Mouse (Mus musculus): ENCODE data around the gene Pbld2. TPM values are rescaled to one million over a fixed set of nuclear protein-coding genes. Genes with fewer than 3 reads are reported as not detected.

Pbld2 gene
- polyA plus RNA-seq, 1 experiment from 2014 or later: 0.68 TPM

GRCm38 (mm10) chr10:63022541-63023120 is 1.5 kb upstream of the Pbld2 start:
- peak overlapping the region; percentile 99 for H3K9ac ChIP-seq (ENCODE audit: low read depth, low read length)
- WGBS: under 1% methylated on average over 27 of the region's 27 CpGs
- H3K4me2 ChIP-seq (ENCODE audit: low read length): peak overlapping the region; percentile 76
- H3K36me3 ChIP-seq (ENCODE audit: control insufficient read depth, insufficient read depth, low read length): no peaks in the 10 kb centered on the region
- peak overlapping the region; percentile 100 for H3K27ac ChIP-seq (ENCODE audit: low read depth, low read length)
- peak overlapping the region; percentile 79 for H3K4me3 ChIP-seq (ENCODE audit: low read length)
- no peaks in the 10 kb centered on the region for H3K9me3 ChIP-seq (ENCODE audit: control insufficient read depth, low read length)
- H3K4me1 ChIP-seq (ENCODE audit: control insufficient read depth, insufficient read depth, low read depth, low read length): peaks cover 40% of the 10 kb centered on the region
- no peaks in the 10 kb centered on the region for H3K27me3 ChIP-seq (replicated peaks; ENCODE audit: control insufficient read depth, insufficient read depth, low read length)
- ATAC-seq: no peak

GRCm38 (mm10) chr10:63023121-63023748 is 880 bp upstream of the Pbld2 start:
- ATAC-seq: peak; percentile 31
- no peaks in the 10 kb centered on the region for H3K9me3 ChIP-seq (ENCODE audit: control insufficient read depth, low read length)
- H3K4me1 ChIP-seq (ENCODE audit: control insufficient read depth, insufficient read depth, low read depth, low read length): peaks cover 40% of the 10 kb centered on the region
- no peaks in the 10 kb centered on the region for H3K36me3 ChIP-seq (ENCODE audit: control insufficient read depth, insufficient read depth, low read length)
- peak overlapping the region; percentile 79 for H3K4me3 ChIP-seq (ENCODE audit: low read length)
- WGBS: under 1% methylated on average over 68 of the region's 68 CpGs
- peak overlapping the region; percentile 99 for H3K9ac ChIP-seq (ENCODE audit: low read depth, low read length)
- peak overlapping the region; percentile 76 for H3K4me2 ChIP-seq (ENCODE audit: low read length)
- H3K27ac ChIP-seq (ENCODE audit: low read depth, low read length): peak overlapping the region; percentile 100
- no peaks in the 10 kb centered on the region for H3K27me3 ChIP-seq (replicated peaks; ENCODE audit: control insufficient read depth, insufficient read depth, low read length)

DNA sequence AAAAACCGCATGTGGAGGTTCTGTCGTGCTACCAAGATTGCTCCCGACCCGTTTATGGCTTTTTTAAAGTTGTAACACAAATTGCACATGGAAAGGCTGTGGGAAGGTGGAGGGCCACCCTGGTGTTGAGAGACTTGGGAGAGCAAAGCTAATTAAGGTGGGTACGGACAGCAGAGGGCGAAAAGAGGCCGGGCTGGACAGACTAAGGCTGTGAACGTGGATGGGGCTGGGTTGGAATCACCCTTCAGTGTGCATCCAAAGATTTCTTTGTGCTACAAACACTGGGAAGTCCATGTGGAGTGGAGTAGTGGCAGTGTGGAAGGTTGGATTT is 430 bp downstream of the Pbld2 start:
- peak; percentile 22; the same call in 1 of the 2 replicates for ATAC-seq
- peaks cover 34% of the 10 kb centered on the region for H3K4me1 ChIP-seq (ENCODE audit: control insufficient read depth, insufficient read depth, low read depth, low read length)

DNA sequence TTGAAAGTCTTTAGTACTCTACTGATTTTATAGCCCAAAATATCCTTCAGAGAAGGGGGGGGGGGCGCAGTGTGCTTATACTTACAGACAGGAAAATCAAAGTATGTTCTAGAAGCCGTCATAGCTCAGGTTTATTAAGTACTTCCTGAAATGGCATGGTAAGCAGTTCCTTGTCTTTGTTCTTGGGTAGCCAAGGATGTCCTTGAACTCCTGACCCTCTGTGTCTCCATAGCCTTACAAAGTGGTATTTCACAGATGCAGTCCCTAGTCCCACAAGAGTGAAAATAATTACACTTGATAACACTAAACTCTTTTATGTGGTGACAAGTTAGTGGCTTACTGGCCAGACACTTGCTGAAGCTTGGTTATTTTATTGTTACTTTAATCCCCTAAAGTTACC is 901 bp downstream of the Pbld2 start:
- Histone ChIP-seq H3K27ac (ENCODE audit: low read depth, low read length) (peak overlapping the region; percentile 100), H3K27me3 (replicated peaks; ENCODE audit: control insufficient read depth, insufficient read depth, low read length) (no peaks in the 10 kb centered on the region), H3K9ac (ENCODE audit: low read depth, low read length) (peak overlapping the region; percentile 80), H3K36me3 (ENCODE audit: control insufficient read depth, insufficient read depth, low read length) (no peaks in the 10 kb centered on the region), H3K4me3 (ENCODE audit: low read length) (peak overlapping the region; percentile 79), H3K4me1 (ENCODE audit: control insufficient read depth, insufficient read depth, low read depth, low read length) (peaks cover 33% of the 10 kb centered on the region), H3K9me3 (ENCODE audit: control insufficient read depth, low read length) (no peaks in the 10 kb centered on the region), H3K4me2 (ENCODE audit: low read length) (peak overlapping the region; percentile 67)
- ATAC-seq: no peak
- WGBS: 29% methylated on average over 2 of the region's 2 CpGs

More for the DNA sequence above, 430 bp downstream of the Pbld2 start:
- 0% methylated on average over 8 of the region's 8 CpGs for WGBS
- H3K36me3 ChIP-seq (ENCODE audit: control insufficient read depth, insufficient read depth, low read length): no peaks in the 10 kb centered on the region
- H3K9me3 ChIP-seq (ENCODE audit: control insufficient read depth, low read length): no peaks in the 10 kb centered on the region
- H3K4me2 ChIP-seq (ENCODE audit: low read length): peak overlapping the region; percentile 67
- no peaks in the 10 kb centered on the region for H3K27me3 ChIP-seq (replicated peaks; ENCODE audit: control insufficient read depth, insufficient read depth, low read length)
- peak overlapping the region; percentile 100 for H3K27ac ChIP-seq (ENCODE audit: low read depth, low read length)
- H3K4me3 ChIP-seq (ENCODE audit: low read length): peak overlapping the region; percentile 79
- peak overlapping the region; percentile 80 for H3K9ac ChIP-seq (ENCODE audit: low read depth, low read length)

GRCm38 (mm10) chr10:63025491-63026011 is 1.4 kb downstream of the Pbld2 start:
- Histone ChIP-seq H3K9me3 (ENCODE audit: control insufficient read depth, low read length) (no peaks in the 10 kb centered on the region), H3K36me3 (ENCODE audit: control insufficient read depth, insufficient read depth, low read length) (no peaks in the 10 kb centered on the region), H3K4me1 (ENCODE audit: control insufficient read depth, insufficient read depth, low read depth, low read length) (peaks cover 28% of the 10 kb centered on the region), H3K4me2 (ENCODE audit: low read length) (peak overlapping the region; percentile 67), H3K27ac (ENCODE audit: low read depth, low read length) (peak overlapping the region; percentile 100), H3K9ac (ENCODE audit: low read depth, low read length) (no peak overlapping the region), H3K27me3 (replicated peaks; ENCODE audit: control insufficient read depth, insufficient read depth, low read length) (no peaks in the 10 kb centered on the region), H3K4me3 (ENCODE audit: low read length) (no peak overlapping the region)
- ATAC-seq: no peak
- 17% methylated on average over 6 of the region's 6 CpGs for WGBS

- Histone ChIP-seq H3K9ac (ENCODE audit: low read depth, low read length) (peak overlapping the region; percentile 42; the same call in 1 of the 2 replicates), H3K4me3 (ENCODE audit: low read length) (0 out of 2 replicates have a peak overlapping the region, but pooled peaks have one; percentile 4), H3K27ac (ENCODE audit: low read depth, low read length) (peak overlapping the region; percentile 100), H3K9me3 (ENCODE audit: control insufficient read depth, low read length) (no peaks in the 10 kb centered on the region), H3K27me3 (replicated peaks; ENCODE audit: control insufficient read depth, insufficient read depth, low read length) (no peaks in the 10 kb centered on the region), H3K4me2 (ENCODE audit: low read length) (peak overlapping the region; percentile 48), H3K4me1 (ENCODE audit: control insufficient read depth, insufficient read depth, low read depth, low read length) (peaks cover 21% of the 10 kb centered on the region), H3K36me3 (ENCODE audit: control insufficient read depth, insufficient read depth, low read length) (no peaks in the 10 kb centered on the region)
- no peak for ATAC-seq
- 6% methylated on average over 8 of the region's 8 CpGs for WGBS
These were observed 2.2 kb downstream of the Pbld2 start for GRCm38 (mm10) chr10:63026156-63026794.

GRCm38 (mm10) chr10:63026795-63027160 is 2.7 kb downstream of the Pbld2 start:
- H3K36me3 ChIP-seq (ENCODE audit: control insufficient read depth, insufficient read depth, low read length): no peaks in the 10 kb centered on the region
- peak overlapping the region; percentile 100 for H3K27ac ChIP-seq (ENCODE audit: low read depth, low read length)
- H3K4me3 ChIP-seq (ENCODE audit: low read length): no peak overlapping the region
- H3K4me2 ChIP-seq (ENCODE audit: low read length): peak overlapping the region; percentile 48
- peak overlapping the region; percentile 15; the same call in 1 of the 2 replicates for H3K9ac ChIP-seq (ENCODE audit: low read depth, low read length)
- 25% methylated on average over 6 of the region's 6 CpGs for WGBS
- H3K9me3 ChIP-seq (ENCODE audit: control insufficient read depth, low read length): no peaks in the 10 kb centered on the region
- no peak for ATAC-seq
- peaks cover 16% of the 10 kb centered on the region for H3K4me1 ChIP-seq (ENCODE audit: control insufficient read depth, insufficient read depth, low read depth, low read length)
- H3K27me3 ChIP-seq (replicated peaks; ENCODE audit: control insufficient read depth, insufficient read depth, low read length): no peaks in the 10 kb centered on the region

DNA sequence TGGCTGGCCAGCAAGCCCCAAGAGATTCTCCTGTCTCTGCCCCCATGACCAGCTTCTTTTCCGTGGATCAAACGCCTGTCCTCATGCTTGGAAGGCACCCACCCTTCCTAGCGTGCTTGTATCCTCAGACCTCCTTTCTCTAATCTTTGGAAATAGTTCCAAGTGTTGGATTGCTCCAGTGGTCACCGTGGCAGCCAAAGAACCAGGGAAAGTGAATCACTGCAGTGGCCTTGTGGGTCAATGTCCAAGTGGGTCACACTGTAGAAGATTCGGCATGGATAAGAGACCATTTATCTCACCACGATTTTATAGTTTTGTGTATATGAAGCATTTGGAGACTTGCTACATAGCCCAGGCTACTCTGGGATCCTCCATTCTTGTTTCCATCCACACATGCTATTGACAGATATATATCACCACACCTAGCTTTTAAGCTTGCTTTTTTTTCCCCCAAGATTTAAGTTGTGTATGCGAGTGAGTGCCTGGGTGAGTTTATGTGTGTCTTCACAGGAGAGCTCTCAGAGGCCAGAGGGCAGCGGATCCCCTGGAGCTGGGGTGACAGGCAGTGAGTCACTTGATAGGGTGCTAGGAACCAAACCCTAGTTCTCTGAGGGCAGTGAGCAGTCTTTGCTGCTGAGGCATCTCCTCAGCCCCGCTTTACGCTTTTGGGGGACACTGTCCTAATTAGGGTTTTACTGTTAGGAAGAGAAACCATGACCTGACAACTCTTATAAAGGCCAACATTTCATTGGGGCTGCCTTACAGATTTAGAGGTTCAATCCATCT is 3.5 kb downstream of the Pbld2 start:
- H3K9ac ChIP-seq (ENCODE audit: low read depth, low read length): no peak overlapping the region
- no peaks in the 10 kb centered on the region for H3K27me3 ChIP-seq (replicated peaks; ENCODE audit: control insufficient read depth, insufficient read depth, low read length)
- no peaks in the 10 kb centered on the region for H3K36me3 ChIP-seq (ENCODE audit: control insufficient read depth, insufficient read depth, low read length)
- H3K4me2 ChIP-seq (ENCODE audit: low read length): no peak overlapping the region
- H3K4me1 ChIP-seq (ENCODE audit: control insufficient read depth, insufficient read depth, low read depth, low read length): peaks cover 12% of the 10 kb centered on the region
- peak overlapping the region; percentile 100 for H3K27ac ChIP-seq (ENCODE audit: low read depth, low read length)
- no peak overlapping the region for H3K4me3 ChIP-seq (ENCODE audit: low read length)
- no peaks in the 10 kb centered on the region for H3K9me3 ChIP-seq (ENCODE audit: control insufficient read depth, low read length)
- 86% methylated on average over 10 of the region's 10 CpGs for WGBS
- ATAC-seq: no peak

Measured in hindbrain, embryonic 16.5 days (tissue).